Mouse (Mus musculus): ENCODE measurements at regions not wholly inside any gene's neighbourhood (a gene's known extent, or its start where the extent isn't known, plus 50 kb on each side); places are given as distances from the start of the nearest gene placed in this dataset.
A peak's percentile ranks its signal among the peaks of the same experiment; 100 is the strongest.

DNA sequence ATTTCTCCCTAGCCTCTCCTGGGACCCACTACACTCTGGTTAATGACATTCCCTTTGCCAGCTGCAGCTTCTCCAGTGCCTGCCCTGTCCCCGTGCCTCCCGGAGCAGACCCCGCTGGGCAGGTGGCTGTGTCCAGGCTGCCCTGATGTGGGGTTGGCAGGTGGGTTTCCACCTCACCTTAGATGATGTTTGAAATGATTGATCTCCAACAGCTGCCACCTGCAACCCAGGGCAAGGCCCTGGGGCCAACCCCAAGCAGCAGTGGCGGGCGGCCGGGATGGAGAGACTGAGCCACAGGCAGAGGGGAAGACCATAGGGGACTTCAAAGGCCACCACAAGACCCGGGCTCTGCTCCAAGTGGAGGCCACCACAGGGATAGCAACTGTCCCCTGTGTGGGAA, 93.6 kb upstream of the Mvb12b start:
- no peak for ATAC-seq

- ATAC-seq: no peak
Observed at GRCm38 (mm10) chr2:33980884-33981283, 93.1 kb upstream of the Mvb12b start.

GRCm38 (mm10) chr2:33979276-33979675, 91.5 kb upstream of the Mvb12b start:
- no peak for ATAC-seq

DNA sequence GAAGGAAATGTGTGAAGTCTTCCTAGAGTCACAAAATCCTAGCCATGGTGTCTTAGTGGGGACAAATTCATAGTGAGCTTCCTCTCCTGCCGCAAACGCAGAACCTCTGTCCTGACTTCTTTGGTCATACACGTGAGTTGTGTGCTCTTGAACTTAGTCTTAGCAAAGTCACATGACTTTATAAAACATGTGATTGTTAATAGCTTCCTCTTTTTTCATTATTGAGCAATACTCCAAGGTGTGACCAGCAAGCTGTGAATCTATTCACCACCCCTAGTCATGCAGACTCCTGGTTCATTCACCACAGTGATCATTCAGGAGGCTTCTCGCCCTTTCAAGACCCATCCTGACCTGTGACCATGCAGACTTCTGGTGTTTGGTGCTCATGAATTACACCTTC, 90.8 kb upstream of the Mvb12b start:
- no peak for ATAC-seq

DNA sequence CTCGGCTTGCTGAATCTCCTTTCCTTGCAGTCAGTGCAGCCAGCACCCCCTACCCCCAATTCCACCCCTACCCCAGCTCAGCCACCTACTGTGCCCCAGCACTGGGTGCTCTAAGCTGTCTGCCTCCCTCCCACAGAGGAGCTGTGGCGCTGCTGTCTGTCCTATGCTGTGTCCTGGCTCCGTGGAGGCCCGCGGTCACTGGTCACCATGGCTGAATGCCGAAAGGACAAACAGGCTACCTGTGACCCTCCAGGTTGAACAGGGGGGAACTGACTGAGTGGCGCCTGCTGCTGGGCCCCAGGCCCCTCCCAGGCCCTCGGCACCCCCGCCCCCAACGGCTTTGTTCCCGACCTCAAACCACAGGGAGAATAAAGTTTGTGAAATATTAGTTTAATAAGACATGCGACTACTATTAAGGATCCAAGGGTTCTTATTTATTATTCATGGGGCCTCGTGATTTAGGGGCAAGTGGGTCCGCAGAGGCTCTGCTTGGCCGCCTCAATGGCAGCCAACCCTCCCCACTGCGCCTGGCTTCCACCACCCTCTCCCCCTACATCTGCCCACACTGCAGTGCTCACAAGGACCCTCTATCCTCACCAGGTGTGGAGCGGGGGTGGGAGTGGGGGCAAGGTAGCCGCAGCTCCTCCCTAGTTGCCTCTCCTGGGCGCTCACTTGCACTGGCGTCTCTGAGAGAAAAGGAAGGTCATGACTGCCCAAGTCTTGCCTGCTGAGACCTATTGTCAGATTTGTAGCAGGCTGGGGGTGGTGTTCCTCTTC, 90.0 kb upstream of the Mvb12b start:
- ATAC-seq: no peak

DNA sequence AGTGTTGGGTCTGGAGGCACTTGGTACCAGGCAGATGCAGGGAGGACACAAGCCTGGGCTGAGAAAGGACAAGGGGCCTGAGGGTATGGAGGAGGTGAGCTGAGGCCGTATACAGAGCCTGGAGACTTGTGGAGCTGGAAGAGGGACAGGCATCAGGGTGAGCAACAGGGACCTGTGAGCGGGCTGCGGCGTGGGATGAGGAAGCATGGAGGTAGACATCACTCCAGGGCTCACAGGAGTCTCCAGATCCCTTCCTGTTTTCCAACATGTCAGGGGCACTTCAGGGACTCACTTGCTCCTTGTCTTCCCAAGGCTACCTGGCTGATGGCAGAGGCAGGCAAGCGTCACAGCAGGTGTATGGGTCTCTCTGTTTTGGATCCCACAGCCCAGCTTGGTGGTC, 89.4 kb upstream of the Mvb12b start:
- ATAC-seq: no peak

DNA sequence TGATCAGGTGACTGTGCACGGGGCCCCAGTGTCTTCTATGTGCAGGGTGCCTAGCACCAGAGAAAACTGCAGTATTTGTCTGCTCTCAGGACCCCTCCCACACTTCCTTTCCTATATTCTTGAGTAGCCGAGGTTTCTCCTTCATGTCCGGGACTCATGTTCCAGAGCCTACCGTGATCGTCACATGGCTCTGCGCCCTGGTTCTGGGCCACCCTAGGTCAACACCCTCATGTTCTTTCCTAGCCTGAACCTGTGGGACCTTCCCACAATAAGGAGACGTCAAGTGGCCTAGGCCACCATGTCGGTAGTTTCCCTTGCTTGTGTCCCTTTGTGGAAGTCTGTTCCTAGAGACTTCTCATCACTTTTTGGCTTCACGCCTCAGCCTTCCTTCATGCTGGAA, 88.4 kb upstream of the Mvb12b start:
- ATAC-seq: no peak

DNA sequence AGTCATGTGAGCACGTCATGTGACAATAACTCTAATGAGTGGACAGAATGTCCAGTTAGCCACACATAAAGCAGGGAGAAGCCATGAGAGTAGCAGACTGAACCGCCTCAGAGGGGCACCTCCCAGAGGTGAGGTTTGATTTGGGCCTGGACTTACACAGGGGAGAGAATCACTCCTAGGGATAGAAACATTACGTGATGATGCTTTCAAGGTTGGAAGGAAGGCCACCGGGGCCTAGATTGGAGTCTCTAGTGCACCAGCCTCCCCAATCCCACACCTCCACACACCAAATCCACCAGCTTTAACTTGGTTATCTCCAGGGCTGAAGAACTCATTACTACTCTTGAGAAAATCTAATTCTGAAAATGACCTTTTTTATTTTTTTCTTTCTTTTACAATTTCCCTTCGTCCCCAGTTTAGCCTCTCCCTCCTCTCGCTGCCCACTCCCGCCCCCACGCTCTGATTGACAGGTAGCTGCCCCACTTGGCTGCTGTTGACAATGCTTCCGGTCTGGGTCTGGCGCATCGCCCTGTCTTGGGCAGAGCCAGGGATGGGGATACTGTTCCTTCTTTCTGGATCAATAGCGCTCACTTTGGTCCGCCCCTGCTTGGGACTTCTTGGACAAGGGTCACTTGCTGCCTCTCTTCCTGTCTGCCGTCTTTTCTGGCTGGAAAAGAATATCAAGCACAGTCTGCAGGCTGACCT, 87.8 kb upstream of the Mvb12b start:
- ATAC-seq: no peak

GRCm38 (mm10) chr2:33974737-33975422, 87.1 kb upstream of the Mvb12b start:
- ATAC-seq: no peak

DNA sequence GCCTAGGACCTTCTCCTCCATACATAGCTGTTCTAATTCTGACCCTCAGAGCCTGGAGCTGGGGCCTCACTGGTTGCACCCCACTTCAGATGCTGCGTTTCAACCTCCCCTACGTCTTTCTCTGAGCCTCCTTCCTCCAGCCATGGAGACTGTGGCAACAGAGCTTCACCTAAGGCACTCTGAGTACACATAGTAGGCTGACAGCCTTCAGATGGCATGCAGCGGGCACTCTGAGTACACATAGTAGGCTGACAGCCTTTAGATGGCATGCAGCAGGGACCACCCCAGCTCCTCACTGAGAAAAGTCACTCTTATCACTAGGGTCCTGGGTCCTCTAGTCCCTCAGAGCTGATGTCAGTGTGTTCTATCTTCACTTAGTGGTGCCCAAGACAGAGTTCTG, 86.3 kb upstream of the Mvb12b start:
- ATAC-seq: no peak

GRCm38 (mm10) chr2:33973213-33973834, 85.6 kb upstream of the Mvb12b start:
- ATAC-seq: peak; percentile 54

GRCm38 (mm10) chr2:33966984-33967421, 79.3 kb upstream of the Mvb12b start:
- ATAC-seq: no peak

- no peak for ATAC-seq
Observed at GRCm38 (mm10) chr2:33966389-33966983, 78.7 kb upstream of the Mvb12b start.

DNA sequence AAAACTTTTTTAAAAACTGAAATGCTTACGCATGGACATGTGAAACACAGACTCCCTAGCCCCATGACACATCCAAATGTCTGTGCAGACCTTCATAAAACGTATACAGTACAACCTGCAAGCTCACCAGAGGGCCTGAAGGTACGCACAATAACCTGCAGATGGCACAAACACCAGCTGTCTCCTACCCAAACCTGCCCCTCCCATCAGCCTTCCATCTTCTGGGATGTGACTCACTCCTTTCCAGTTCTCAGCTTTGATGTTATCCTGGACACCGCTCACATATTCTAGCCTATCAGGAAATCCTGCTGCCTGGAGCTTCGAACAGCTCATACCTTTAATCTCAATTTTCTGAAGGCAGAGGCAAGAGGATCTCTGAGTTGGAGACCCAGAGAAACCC, 76.3 kb upstream of the Mvb12b start:
- ATAC-seq: no peak

- ATAC-seq: no peak
Observed at GRCm38 (mm10) chr2:33962355-33963037, 74.8 kb upstream of the Mvb12b start.

DNA sequence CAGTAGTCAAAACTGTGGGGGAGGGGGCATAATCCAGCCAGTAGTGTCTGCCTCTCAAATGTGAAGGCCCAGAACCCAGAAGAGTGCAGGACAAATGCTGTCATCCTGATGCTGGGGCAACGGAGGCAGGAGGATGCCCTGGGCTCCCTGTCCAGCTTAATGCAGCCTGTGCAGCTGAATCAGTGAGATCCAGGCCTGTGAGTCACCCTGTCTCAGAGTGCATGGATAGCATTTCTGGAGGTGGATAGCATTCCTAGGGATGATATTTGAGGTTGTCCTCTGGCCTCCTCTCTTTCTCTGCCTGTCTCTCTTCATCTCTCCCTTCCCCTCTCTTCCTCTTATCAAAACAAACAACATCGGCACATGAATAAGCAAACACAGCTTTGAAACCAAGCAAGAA, 73.8 kb upstream of the Mvb12b start:
- ATAC-seq: no peak

GRCm38 (mm10) chr2:33957754-33958153, 70.0 kb upstream of the Mvb12b start:
- ATAC-seq: no peak

DNA sequence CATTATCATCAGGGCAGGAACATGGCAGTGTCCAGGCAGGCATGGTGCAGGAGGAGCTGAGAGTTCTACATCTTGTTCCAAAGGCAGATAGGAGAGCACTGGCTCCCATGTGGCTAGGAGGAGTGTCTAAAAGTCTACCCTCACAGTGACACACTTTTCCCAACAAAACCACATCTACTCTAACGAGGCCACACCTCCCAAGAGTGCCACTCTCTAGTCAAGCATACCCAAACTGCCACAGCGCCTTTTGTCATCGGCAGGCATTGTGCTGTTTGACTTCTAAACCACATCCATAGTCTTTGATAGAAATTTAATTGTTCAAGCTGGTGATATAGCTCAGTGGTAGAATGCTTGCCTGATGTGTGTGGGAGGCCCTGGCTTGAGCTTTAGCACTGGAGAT, 56.6 kb upstream of the Mvb12b start:
- ATAC-seq: no peak

GRCm38 (mm10) chr2:33942085-33942484, 54.3 kb upstream of the Mvb12b start:
- no peak for ATAC-seq

GRCm38 (mm10) chr2:33941316-33941715, 53.6 kb upstream of the Mvb12b start:
- ATAC-seq: no peak

DNA sequence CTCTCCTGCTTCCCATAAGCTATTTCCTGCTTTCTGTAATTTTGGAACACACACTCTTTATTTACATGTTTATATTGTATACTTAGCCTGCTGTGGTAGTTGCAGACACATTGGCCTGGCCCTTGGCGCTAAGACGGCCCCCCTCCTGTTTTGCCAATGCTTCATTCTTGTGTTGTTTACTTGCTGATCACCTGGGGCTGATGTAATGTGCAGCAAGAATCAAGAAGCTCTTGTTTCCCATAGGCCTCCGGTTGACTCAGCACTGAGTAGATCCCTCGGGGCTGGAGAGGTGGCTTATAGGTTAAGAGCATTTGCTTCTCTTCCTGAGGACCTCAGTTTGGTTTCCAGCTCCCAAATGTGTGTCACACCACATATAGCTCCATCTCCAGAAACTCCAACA, 52.1 kb upstream of the Mvb12b start:
- no peak for ATAC-seq

Measured in CD4-positive, CD25-positive, alpha-beta regulatory T cell, adult 4 months (primary cell).